Mouse (Mus musculus) forebrain, embryonic 12.5 days (tissue): ENCODE measurements around the gene Tmem104. TPM values are rescaled to one million over a fixed set of nuclear protein-coding genes. Genes with fewer than 3 reads are reported as not detected.

Source experiments
- ATAC-seq: fragments of 200-750 bp; cut with Nextera tagmentation; 2 replicates; pipeline ENCODE4 v1.8.0; 2017; ENCODE audit warnings: moderate TSS enrichment; ENCODE audit not compliant: low FRiP score
- H3K27ac ChIP-seq: fragments of 300-500 bp; sonication (generic); 2 replicates; pipeline ENCODE4 v1.5.1; 2016; ENCODE audit warnings: mild to moderate bottlenecking
- H3K27me3 ChIP-seq: fragments of 300-500 bp; sonication (generic); 2 replicates; pipeline ENCODE4 v1.6.1; 2016; ENCODE audit warnings: mild to moderate bottlenecking
- H3K36me3 ChIP-seq: fragments of 300-500 bp; sonication (generic); replicated peaks from 2 replicates; pipeline ENCODE4 v1.6.1; 2016; ENCODE audit warnings: mild to moderate bottlenecking
- H3K4me1 ChIP-seq: fragments of 300-500 bp; sonication (generic); 2 replicates; pipeline ENCODE4 v1.6.1; 2016
- H3K4me2 ChIP-seq: fragments of 300-500 bp; sonication (generic); 2 replicates; pipeline ENCODE4 v1.6.1; 2016; ENCODE audit warnings: mild to moderate bottlenecking, moderate library complexity
- H3K4me3 ChIP-seq: fragments of 300-500 bp; sonication (generic); replicated peaks from 2 replicates; pipeline ENCODE4 v1.5.1; 2016; ENCODE audit warnings: mild to moderate bottlenecking
- H3K9ac ChIP-seq: fragments of 300-500 bp; sonication (generic); 2 replicates; pipeline ENCODE4 v1.6.1; 2016; ENCODE audit warnings: mild to moderate bottlenecking
- H3K9me3 ChIP-seq: fragments of 300-500 bp; sonication (generic); 2 replicates; pipeline ENCODE4 v1.6.1; 2016
- WGBS: fragments of 180-500 bp; shearing (Covaris S2); methylation state at CpG from one replicate; pipeline ENCODE4 v1.1.7; 2016; 5-methylcytosine and 5-hydroxymethylcytosine counted together
- polyA plus RNA-seq: library from polyadenylated mRNA; unstranded; fragments of >200 nt; fragmentation: Nextera tagmentation; extraction: Ambion mirVana; gene quantifications from 2 replicates; pipeline ENCODE4 v1.2.1, GENCODE M21; 2016

Tmem104 gene
- polyA plus RNA-seq, 1 experiment from 2014 or later: 7.9 TPM

GRCm38 (mm10) chr11:115264136-115264861 is 77.0 kb downstream of the Tmem104 start:
- Histone ChIP-seq H3K4me3 (no peak overlapping the region; the same call in 1 of the 2 replicates), H3K36me3 (peaks cover 14% of the 10 kb centered on the region), H3K27ac (no peak overlapping the region), H3K4me1 (peaks cover 25% of the 10 kb centered on the region), H3K4me2 (no peak overlapping the region), H3K9me3 (no peaks in the 10 kb centered on the region), H3K9ac (no peak overlapping the region), H3K27me3 (peaks cover 99% of the 10 kb centered on the region)
- 56% methylated on average over 7 of the region's 7 CpGs for WGBS
- no peak for ATAC-seq

GRCm38 (mm10) chr11:115264862-115265668 is 77.8 kb downstream of the Tmem104 start:
- Histone ChIP-seq H3K9me3 (no peaks in the 10 kb centered on the region), H3K27me3 (peaks cover 98% of the 10 kb centered on the region), H3K27ac (no peak overlapping the region), H3K9ac (peak overlapping the region; percentile 36; the same call in 1 of the 2 replicates), H3K36me3 (peaks cover 18% of the 10 kb centered on the region), H3K4me3 (peak overlapping the region; percentile 29), H3K4me2 (peak overlapping the region; percentile 59), H3K4me1 (peaks cover 25% of the 10 kb centered on the region)
- peak; percentile 27; the same call in 1 of the 2 replicates for ATAC-seq
- 7% methylated on average over 36 of the region's 39 CpGs for WGBS

DNA sequence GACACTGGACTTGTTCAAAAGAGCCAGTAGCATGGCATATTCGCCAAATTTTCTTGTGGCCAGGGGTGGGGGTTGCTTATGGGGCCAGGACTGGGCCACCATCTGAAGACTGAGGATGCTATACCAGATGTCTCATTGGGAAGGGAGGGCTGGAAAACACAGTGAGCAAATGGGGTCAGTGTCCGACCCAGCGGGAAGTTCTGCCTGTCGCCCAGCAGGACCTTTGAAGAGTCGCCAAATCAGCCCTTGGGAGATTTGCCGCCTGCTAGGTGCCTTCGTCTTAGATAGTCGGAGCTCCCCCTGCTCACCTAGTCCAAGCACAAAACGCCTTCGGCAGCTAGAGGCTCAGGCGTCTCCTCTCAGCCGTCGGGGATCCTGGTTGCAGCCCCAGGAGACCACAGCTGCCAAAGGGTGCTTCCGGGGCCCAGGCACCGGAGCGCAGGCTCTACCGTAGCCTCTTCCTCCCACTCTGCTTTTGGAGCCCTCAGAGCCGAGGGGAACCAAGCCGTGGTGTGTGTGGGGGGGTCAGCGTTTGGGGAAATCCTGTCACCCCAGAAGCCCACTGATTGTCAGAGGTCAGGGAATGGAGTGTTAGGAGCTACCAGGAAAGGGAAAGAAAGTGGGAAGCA is 78.6 kb downstream of the Tmem104 start:
- Histone ChIP-seq H3K4me3 (no peak overlapping the region; the same call in 1 of the 2 replicates), H3K27ac (no peak overlapping the region), H3K36me3 (peaks cover 18% of the 10 kb centered on the region), H3K9ac (no peak overlapping the region), H3K27me3 (peaks cover 90% of the 10 kb centered on the region), H3K9me3 (no peaks in the 10 kb centered on the region), H3K4me1 (peaks cover 28% of the 10 kb centered on the region), H3K4me2 (peak overlapping the region; percentile 59; the same call in 1 of the 2 replicates)
- ATAC-seq: 0 out of 2 replicates have a peak, but pooled peaks have one; percentile 7
- 3% methylated on average over 20 of the region's 20 CpGs for WGBS

- peaks cover 85% of the 10 kb centered on the region for H3K27me3 ChIP-seq
- 1% methylated on average over 22 of the region's 22 CpGs for WGBS
Observed at GRCm38 (mm10) chr11:115266400-115266778, 79.1 kb downstream of the Tmem104 start.

DNA sequence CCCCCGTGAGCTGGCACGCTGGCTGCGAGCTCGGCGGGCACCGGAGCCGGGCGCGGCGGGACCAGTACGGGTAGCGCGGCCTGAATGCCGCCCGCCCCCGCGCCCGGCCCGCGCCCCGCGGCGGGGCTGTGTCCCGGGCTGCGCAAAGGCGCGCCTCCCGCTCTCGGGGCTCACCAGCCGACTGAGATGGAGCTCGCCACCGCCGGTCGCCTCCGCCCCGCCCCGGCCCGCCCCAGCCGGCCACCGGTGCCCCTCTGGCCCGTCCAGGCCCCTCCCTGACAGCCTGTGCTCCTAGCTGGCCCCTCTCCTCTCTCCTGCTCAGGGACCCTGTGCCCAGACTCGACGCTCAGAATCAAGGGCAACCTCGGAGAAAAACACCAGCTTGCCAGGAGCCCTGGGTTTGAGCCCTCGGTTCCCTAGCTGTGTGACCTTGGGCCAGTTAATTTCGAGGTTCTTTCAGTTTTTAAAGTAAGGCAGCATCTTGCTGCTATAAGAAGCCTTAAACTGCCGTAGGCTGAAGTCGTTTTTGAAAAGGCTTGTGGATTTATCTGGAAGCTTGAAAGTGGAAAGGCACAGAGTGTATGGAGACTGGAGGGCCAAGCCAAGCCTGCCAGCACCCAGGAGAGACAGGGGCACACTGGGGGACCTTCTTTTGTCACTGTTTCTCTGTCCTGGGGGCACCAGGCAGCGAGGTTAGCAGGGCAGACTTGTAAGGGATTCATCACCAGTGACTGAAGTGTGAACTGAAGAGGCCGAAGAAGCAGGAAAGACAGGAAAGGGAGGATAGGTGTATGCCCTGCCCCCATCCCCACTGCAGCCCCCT is 80.0 kb downstream of the Tmem104 start, which contains the start of gene Grin2c:
Grin2c (minus strand) TSS at position 183 of the 823 bp plus-strand sequence.
- no peak within 1 kb of the TSS for H3K27ac ChIP-seq
- no peaks in the 10 kb centered on the region for H3K9me3 ChIP-seq
- peaks cover 28% of the 10 kb centered on the region for H3K4me1 ChIP-seq
- peak within 1 kb of the TSS; percentile 36 for H3K4me3 ChIP-seq
- 8% methylated on average over 31 of the region's 50 CpGs for WGBS
- peaks cover 76% of the 10 kb centered on the region for H3K27me3 ChIP-seq
- peaks cover 18% of the 10 kb centered on the region for H3K36me3 ChIP-seq
- no peak for ATAC-seq
- H3K4me2 ChIP-seq: peak within 1 kb of the TSS; percentile 59
- peak within 1 kb of the TSS; percentile 38 for H3K9ac ChIP-seq

More at GRCm38 (mm10) chr11:115266400-115266778, 79.1 kb downstream of the Tmem104 start:
- H3K4me3 ChIP-seq: peak overlapping the region; percentile 36
- no peak for ATAC-seq
- H3K9me3 ChIP-seq: no peaks in the 10 kb centered on the region
- H3K36me3 ChIP-seq: peaks cover 18% of the 10 kb centered on the region
- peaks cover 28% of the 10 kb centered on the region for H3K4me1 ChIP-seq
- no peak overlapping the region for H3K27ac ChIP-seq
- peak overlapping the region; percentile 38; the same call in 1 of the 2 replicates for H3K9ac ChIP-seq
- peak overlapping the region; percentile 54 for H3K4me2 ChIP-seq

GRCm38 (mm10) chr11:115267958-115268357 is 80.7 kb downstream of the Tmem104 start:
- Histone ChIP-seq H3K9me3 (no peaks in the 10 kb centered on the region), H3K4me2 (no peak overlapping the region), H3K9ac (no peak overlapping the region), H3K27me3 (peaks cover 70% of the 10 kb centered on the region), H3K4me3 (no peak overlapping the region), H3K27ac (no peak overlapping the region), H3K4me1 (peaks cover 28% of the 10 kb centered on the region), H3K36me3 (peaks cover 18% of the 10 kb centered on the region)
- WGBS: 81% methylated on average over 11 of the region's 11 CpGs
- no peak for ATAC-seq

GRCm38 (mm10) chr11:115269330-115270066 is 82.2 kb downstream of the Tmem104 start:
- WGBS: 92% methylated on average over 27 of the region's 27 CpGs
- H3K4me1 ChIP-seq: peaks cover 28% of the 10 kb centered on the region
- ATAC-seq: no peak
- H3K9ac ChIP-seq: no peak overlapping the region
- peaks cover 18% of the 10 kb centered on the region for H3K36me3 ChIP-seq
- H3K9me3 ChIP-seq: no peaks in the 10 kb centered on the region
- peaks cover 55% of the 10 kb centered on the region for H3K27me3 ChIP-seq
- no peak overlapping the region for H3K4me3 ChIP-seq
- no peak overlapping the region for H3K27ac ChIP-seq
- no peak overlapping the region for H3K4me2 ChIP-seq

GRCm38 (mm10) chr11:115270148-115270861 is 83.0 kb downstream of the Tmem104 start:
- 29% methylated on average over 17 of the region's 19 CpGs for WGBS
- no peak overlapping the region for H3K27ac ChIP-seq
- peak; percentile 34; the same call in 1 of the 2 replicates for ATAC-seq
- peaks cover 18% of the 10 kb centered on the region for H3K36me3 ChIP-seq
- H3K4me3 ChIP-seq: no peak overlapping the region
- no peak overlapping the region for H3K9ac ChIP-seq
- peaks cover 47% of the 10 kb centered on the region for H3K27me3 ChIP-seq
- H3K9me3 ChIP-seq: no peaks in the 10 kb centered on the region
- H3K4me1 ChIP-seq: peaks cover 25% of the 10 kb centered on the region
- no peak overlapping the region for H3K4me2 ChIP-seq

- Histone ChIP-seq H3K4me1 (peaks cover 26% of the 10 kb centered on the region), H3K4me2 (no peak overlapping the region)
Observed at GRCm38 (mm10) chr11:115271052-115271451, 83.8 kb downstream of the Tmem104 start.

GRCm38 (mm10) chr11:115271481-115271880 is 84.2 kb downstream of the Tmem104 start:
- H3K9me3 ChIP-seq: no peaks in the 10 kb centered on the region
- H3K4me3 ChIP-seq: no peak overlapping the region
- no peak overlapping the region for H3K4me2 ChIP-seq
- no peak for ATAC-seq
- WGBS: 75% methylated on average over 10 of the region's 10 CpGs
- peaks cover 26% of the 10 kb centered on the region for H3K4me1 ChIP-seq
- no peak overlapping the region for H3K9ac ChIP-seq
- H3K27me3 ChIP-seq: peaks cover 35% of the 10 kb centered on the region
- no peak overlapping the region for H3K27ac ChIP-seq
- peaks cover 18% of the 10 kb centered on the region for H3K36me3 ChIP-seq

More at GRCm38 (mm10) chr11:115271052-115271451, 83.8 kb downstream of the Tmem104 start:
- Histone ChIP-seq H3K4me3 (no peak overlapping the region), H3K27me3 (peaks cover 39% of the 10 kb centered on the region), H3K9ac (no peak overlapping the region), H3K9me3 (no peaks in the 10 kb centered on the region), H3K36me3 (peaks cover 18% of the 10 kb centered on the region), H3K27ac (no peak overlapping the region)
- 80% methylated on average over 9 of the region's 9 CpGs for WGBS
- ATAC-seq: no peak
